Mouse (Mus musculus): ENCODE results near the gene Gm10272. TPM values are rescaled to one million over a fixed set of nuclear protein-coding genes. Genes with fewer than 3 reads are reported as not detected.
"Not testable (repeated sequence)": the region's sequence is repeated elsewhere in the genome, so short reads cannot be mapped to it uniquely, and the experiment has no call there.

Gm10272 gene
- polyA plus RNA-seq, 1 experiment from 2014 or later: not detected

- Histone ChIP-seq H3K4me2 (no peak overlapping the region), H3K4me1 (no peaks in the 10 kb centered on the region), H3K27ac (replicated peaks) (no peak overlapping the region), H3K36me3 (no peaks in the 10 kb centered on the region), H3K4me3 (no peak overlapping the region), H3K27me3 (replicated peaks) (no peaks in the 10 kb centered on the region), H3K9me3 (no peaks in the 10 kb centered on the region), H3K9ac (no peak overlapping the region)
- no peak for ATAC-seq (ENCODE audit: extremely low read depth, insufficient number of reproducible peaks, low FRiP score, low TSS enrichment)
- WGBS: 53% methylated on average over 4 of the region's 4 CpGs
These were observed 21.9 kb downstream of the Gm10272 start for GRCm38 (mm10) chr10:77728280-77728679.

GRCm38 (mm10) chr10:77729241-77729640 is 22.8 kb downstream of the Gm10272 start:
- no peaks in the 10 kb centered on the region for H3K27me3 ChIP-seq (replicated peaks)
- no peak overlapping the region for H3K4me2 ChIP-seq
- H3K27ac ChIP-seq (replicated peaks): no peak overlapping the region
- ATAC-seq (ENCODE audit: extremely low read depth, insufficient number of reproducible peaks, low FRiP score, low TSS enrichment): no peak
- H3K36me3 ChIP-seq: no peaks in the 10 kb centered on the region
- no peak overlapping the region for H3K9ac ChIP-seq
- 45% methylated on average over 4 of the region's 4 CpGs for WGBS
- H3K4me3 ChIP-seq: no peak overlapping the region
- peaks cover 4% of the 10 kb centered on the region for H3K9me3 ChIP-seq
- H3K4me1 ChIP-seq: no peaks in the 10 kb centered on the region

GRCm38 (mm10) chr10:77735928-77736327 is 29.5 kb downstream of the Gm10272 start:
- no peaks in the 10 kb centered on the region for H3K36me3 ChIP-seq
- ATAC-seq (ENCODE audit: extremely low read depth, insufficient number of reproducible peaks, low FRiP score, low TSS enrichment): no peak
- no peaks in the 10 kb centered on the region for H3K4me1 ChIP-seq
- no peak overlapping the region for H3K4me3 ChIP-seq
- H3K27ac ChIP-seq (replicated peaks): no peak overlapping the region
- H3K27me3 ChIP-seq (replicated peaks): no peaks in the 10 kb centered on the region
- H3K9me3 ChIP-seq: peaks cover 13% of the 10 kb centered on the region
- H3K9ac ChIP-seq: no peak overlapping the region
- H3K4me2 ChIP-seq: no peak overlapping the region
- WGBS: 86% methylated on average over 1 of the region's 1 CpGs

GRCm38 (mm10) chr10:77738929-77739328 is 32.5 kb downstream of the Gm10272 start:
- no peaks in the 10 kb centered on the region for H3K4me1 ChIP-seq
- no peak for ATAC-seq (ENCODE audit: extremely low read depth, insufficient number of reproducible peaks, low FRiP score, low TSS enrichment)
- H3K9me3 ChIP-seq: peaks cover 11% of the 10 kb centered on the region
- H3K4me3 ChIP-seq: no peak overlapping the region
- H3K4me2 ChIP-seq: no peak overlapping the region
- H3K27me3 ChIP-seq (replicated peaks): no peaks in the 10 kb centered on the region
- H3K36me3 ChIP-seq: no peaks in the 10 kb centered on the region
- H3K9ac ChIP-seq: no peak overlapping the region
- no peak overlapping the region for H3K27ac ChIP-seq (replicated peaks)
- 77% methylated on average over 4 of the region's 4 CpGs for whole genome bisulfite sequencing

GRCm38 (mm10) chr10:77741924-77742688 is 35.7 kb downstream of the Gm10272 start, which contains the start of gene Gm18596:
TSS of gene Gm18596 (minus strand) at chr10:77742638.
- not testable (repeated sequence) for H3K9me3 ChIP-seq; H3K9ac ChIP-seq; H3K4me2 ChIP-seq; H3K27me3 ChIP-seq (replicated peaks); H3K27ac ChIP-seq (replicated peaks); H3K4me1 ChIP-seq; ATAC-seq (ENCODE audit: extremely low read depth, insufficient number of reproducible peaks, low FRiP score, low TSS enrichment); H3K36me3 ChIP-seq; H3K4me3 ChIP-seq
- WGBS: 49% methylated on average over 5 of the region's 5 CpGs

- ATAC-seq (ENCODE audit: extremely low read depth, insufficient number of reproducible peaks, low FRiP score, low TSS enrichment); H3K27ac ChIP-seq (replicated peaks): not testable (repeated sequence)
- WGBS: 53% methylated on average over 1 of the region's 1 CpGs
These were observed 44.3 kb downstream of the Gm10272 start for GRCm38 (mm10) chr10:77750686-77751085.

GRCm38 (mm10) chr10:77751254-77751653 is 44.8 kb downstream of the Gm10272 start, which contains the start of gene Gm9736:
TSS of gene Gm9736 (minus strand) at chr10:77751354.
- H3K9me3 ChIP-seq; H3K4me3 ChIP-seq; H3K27ac ChIP-seq (replicated peaks); H3K36me3 ChIP-seq; H3K9ac ChIP-seq; H3K4me1 ChIP-seq; ATAC-seq (ENCODE audit: extremely low read depth, insufficient number of reproducible peaks, low FRiP score, low TSS enrichment); H3K4me2 ChIP-seq; H3K27me3 ChIP-seq (replicated peaks): not testable (repeated sequence)
- WGBS: 69% methylated on average over 1 of the region's 1 CpGs

More at GRCm38 (mm10) chr10:77750686-77751085, 44.3 kb downstream of the Gm10272 start:
- H3K4me2 ChIP-seq; H3K36me3 ChIP-seq; H3K27me3 ChIP-seq (replicated peaks); H3K4me1 ChIP-seq; H3K9me3 ChIP-seq; H3K4me3 ChIP-seq; H3K9ac ChIP-seq: not testable (repeated sequence)

GRCm38 (mm10) chr10:77752312-77752711 is 45.9 kb downstream of the Gm10272 start:
- not testable (repeated sequence) for H3K27ac ChIP-seq (replicated peaks); ATAC-seq (ENCODE audit: extremely low read depth, insufficient number of reproducible peaks, low FRiP score, low TSS enrichment)
- WGBS: 47% methylated on average over 3 of the region's 3 CpGs

GRCm38 (mm10) chr10:77753448-77753847 is 47.0 kb downstream of the Gm10272 start:
- Histone ChIP-seq H3K9me3 (no peaks in the 10 kb centered on the region), H3K9ac (no peak overlapping the region), H3K4me3 (no peak overlapping the region), H3K4me2 (no peak overlapping the region), H3K4me1 (no peaks in the 10 kb centered on the region), H3K27me3 (replicated peaks) (no peaks in the 10 kb centered on the region), H3K36me3 (no peaks in the 10 kb centered on the region), H3K27ac (replicated peaks) (no peak overlapping the region)
- ATAC-seq (ENCODE audit: extremely low read depth, insufficient number of reproducible peaks, low FRiP score, low TSS enrichment): no peak

More at GRCm38 (mm10) chr10:77752312-77752711, 45.9 kb downstream of the Gm10272 start:
- not testable (repeated sequence) for H3K4me3 ChIP-seq; H3K36me3 ChIP-seq; H3K9me3 ChIP-seq; H3K27me3 ChIP-seq (replicated peaks); H3K4me1 ChIP-seq; H3K9ac ChIP-seq; H3K4me2 ChIP-seq

Other genes with a start within 250 kb of the Gm10272 start
- 23.9 and 24.0 TPM in 2 replicates for gene Fam207a, start 190.8 kb upstream of the Gm10272 start, polyA plus RNA-seq (2015; fragmentation: Nextera tagmentation; extraction: Ambion mirVana)
- gene Itgb2, start 176.4 kb upstream of the Gm10272 start, polyA plus RNA-seq (2015; fragmentation: Nextera tagmentation; extraction: Ambion mirVana): 1.5 and 1.6 TPM in 2 replicates
- 103 and 110 TPM in 2 replicates for gene Pttg1ip, start 124.9 kb upstream of the Gm10272 start, polyA plus RNA-seq (2015; fragmentation: Nextera tagmentation; extraction: Ambion mirVana)
- 171 and 186 TPM in 2 replicates for gene Sumo3, start 100.5 kb upstream of the Gm10272 start, polyA plus RNA-seq (2015; fragmentation: Nextera tagmentation; extraction: Ambion mirVana)
- gene Gm49325, start 100.4 kb upstream of the Gm10272 start, polyA plus RNA-seq (2015; fragmentation: Nextera tagmentation; extraction: Ambion mirVana): 2.8 TPM in 1 of 2 replicates, not detected in the other
- gene Ube2g2, start 84.4 kb upstream of the Gm10272 start, polyA plus RNA-seq (2015; fragmentation: Nextera tagmentation; extraction: Ambion mirVana): 78.6 and 81.9 TPM in 2 replicates
- gene Tspear, start 20.1 kb upstream of the Gm10272 start, polyA plus RNA-seq (2015; fragmentation: Nextera tagmentation; extraction: Ambion mirVana): 0.07 TPM in 1 of 2 replicates, not detected in the other
- not detected in 2 replicates for gene Gm19402, start 15.9 kb upstream of the Gm10272 start, polyA plus RNA-seq (2015; fragmentation: Nextera tagmentation; extraction: Ambion mirVana)
- gene Gm9508, start 9.4 kb upstream of the Gm10272 start, polyA plus RNA-seq (2015; fragmentation: Nextera tagmentation; extraction: Ambion mirVana): not detected in 2 replicates
- not detected in 2 replicates for gene Gm10024, start 4.8 kb downstream of the Gm10272 start, polyA plus RNA-seq (2015; fragmentation: Nextera tagmentation; extraction: Ambion mirVana)
- gene Gm10142, start 9.2 kb downstream of the Gm10272 start, polyA plus RNA-seq (2015; fragmentation: Nextera tagmentation; extraction: Ambion mirVana): not detected in 2 replicates
- gene Krtap12-1, start 14.0 kb downstream of the Gm10272 start, polyA plus RNA-seq (2015; fragmentation: Nextera tagmentation; extraction: Ambion mirVana): not detected in 2 replicates
- gene Gm10100, start 19.9 kb downstream of the Gm10272 start, polyA plus RNA-seq (2015; fragmentation: Nextera tagmentation; extraction: Ambion mirVana): not detected in 2 replicates
- not detected in 2 replicates for gene Gm18596, start 36.0 kb downstream of the Gm10272 start, polyA plus RNA-seq (2015; fragmentation: Nextera tagmentation; extraction: Ambion mirVana)
- gene Gm9736, start 44.7 kb downstream of the Gm10272 start, polyA plus RNA-seq (2015; fragmentation: Nextera tagmentation; extraction: Ambion mirVana): not detected in 2 replicates
- gene Gm3233, start 53.1 kb downstream of the Gm10272 start, polyA plus RNA-seq (2015; fragmentation: Nextera tagmentation; extraction: Ambion mirVana): not detected in 2 replicates
- gene Gm3238, start 64.7 kb downstream of the Gm10272 start, polyA plus RNA-seq (2015; fragmentation: Nextera tagmentation; extraction: Ambion mirVana): not detected in 2 replicates
- not detected in 2 replicates for gene Gm7138, start 70.3 kb downstream of the Gm10272 start, polyA plus RNA-seq (2015; fragmentation: Nextera tagmentation; extraction: Ambion mirVana)
- gene Gm3250, start 75.9 kb downstream of the Gm10272 start, polyA plus RNA-seq (2015; fragmentation: Nextera tagmentation; extraction: Ambion mirVana): not detected in 2 replicates
- not detected in 2 replicates for gene Gm7137, start 81.6 kb downstream of the Gm10272 start, polyA plus RNA-seq (2015; fragmentation: Nextera tagmentation; extraction: Ambion mirVana)
- not detected in 2 replicates for gene Gm9639, start 88.5 kb downstream of the Gm10272 start, polyA plus RNA-seq (2015; fragmentation: Nextera tagmentation; extraction: Ambion mirVana)
- gene Gm19668, start 92.5 kb downstream of the Gm10272 start, polyA plus RNA-seq (2015; fragmentation: Nextera tagmentation; extraction: Ambion mirVana): not detected in 2 replicates
- gene Gm9507, start 105.2 kb downstream of the Gm10272 start, polyA plus RNA-seq (2015; fragmentation: Nextera tagmentation; extraction: Ambion mirVana): not detected in 2 replicates
- not detected in 2 replicates for gene Gm2696, start 108.1 kb downstream of the Gm10272 start, polyA plus RNA-seq (2015; fragmentation: Nextera tagmentation; extraction: Ambion mirVana)
- not detected in 2 replicates for gene Krtap10-4, start 120.5 kb downstream of the Gm10272 start, polyA plus RNA-seq (2015; fragmentation: Nextera tagmentation; extraction: Ambion mirVana)
- not detected in 2 replicates for gene Krtap10-10, start 129.3 kb downstream of the Gm10272 start, polyA plus RNA-seq (2015; fragmentation: Nextera tagmentation; extraction: Ambion mirVana)
- not detected in 2 replicates for gene Gm36176, start 140.2 kb downstream of the Gm10272 start, polyA plus RNA-seq (2015; fragmentation: Nextera tagmentation; extraction: Ambion mirVana)
- gene Gm10318, start 146.2 kb downstream of the Gm10272 start, polyA plus RNA-seq (2015; fragmentation: Nextera tagmentation; extraction: Ambion mirVana): not detected in 2 replicates
- gene Gm3285, start 155.3 kb downstream of the Gm10272 start, polyA plus RNA-seq (2015; fragmentation: Nextera tagmentation; extraction: Ambion mirVana): not detected in 2 replicates
- gene Lrrc3, start 195.9 kb downstream of the Gm10272 start, polyA plus RNA-seq (2015; fragmentation: Nextera tagmentation; extraction: Ambion mirVana): 1.8 and 2.0 TPM in 2 replicates